8 mouse cellular contexts compared by ENCODE assay signal in the genomic region with DNA sequence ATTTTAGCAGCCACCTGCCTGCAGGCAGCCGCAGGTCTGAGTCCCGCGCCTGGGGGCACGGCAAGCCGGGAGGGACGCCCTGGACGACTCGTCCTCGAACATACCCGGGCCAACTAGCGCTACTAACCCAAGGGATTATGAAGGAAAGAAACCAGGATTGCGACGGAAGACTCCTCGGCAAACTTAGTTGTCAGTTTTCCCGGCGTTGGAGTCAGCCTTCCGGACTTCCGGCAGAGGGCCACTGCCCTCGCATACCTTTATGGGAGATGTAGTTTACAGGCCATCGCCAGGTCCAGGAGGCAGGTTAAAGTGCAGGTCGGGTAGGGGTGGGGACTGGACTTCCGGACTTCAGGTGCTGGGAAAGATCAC. TPM values are rescaled to one million over a fixed set of nuclear protein-coding genes. Genes with fewer than 3 reads are reported as not detected.
DNase-seq lines count a peak whose midpoint lies in the region; ATAC-seq lines count a peak whose summit lies in the region.

A gene (minus strand): TSS at position 282 of the 369 bp plus-strand sequence.

- peak; percentile 55 to 57 for DNase-seq in adrenal gland, adult 18-20 months (ENCODE audit: low spot score in 2 of 2)
- peak; percentile 79 for DNase-seq in embryo, embryonic 10.5 days (ENCODE audit: low spot score)
- peak; percentile 47 for DNase-seq in gastrocnemius, postnatal 10 days
- DNase-seq in left cerebral cortex, adult 8-10 months (ENCODE audit: low spot score in 2 of 2), result peak; percentile 22 to 37
- DNase-seq in right cerebral cortex, postnatal 14 days, result peak; percentile 40
- DNase-seq in urinary bladder, postnatal 4 days (ENCODE audit: low spot score in 2 of 2), result peak; percentile 33 to 62

- peak; percentile 41 for ATAC-seq in inflammation-experienced regulatory T-cells, adult 6 months

- no peaks in the 10 kb centered on the region for H3K79me2 ChIP-seq in macrophage (ENCODE audit: inconsistent target)

- 2% methylated on average over 22 of the region's 22 CpGs for WGBS in macrophage (ENCODE audit: missing documents)

- peak within 1 kb of the TSS; percentile 35 for H3K4me3 ChIP-seq in macrophage (ENCODE audit: inconsistent target)

- H3K27ac ChIP-seq in macrophage, result no peak within 1 kb of the TSS

- H3K36me3 ChIP-seq in macrophage (ENCODE audit: inconsistent target), result no peaks in the 10 kb centered on the region

RNA-seq across cellular contexts. Expression of the gene that starts here (rescaled TPM):
- 10 to 100 TPM; 47.2 to 49.0 TPM for total RNA-seq in adrenal gland, adult 18-20 months (2021)
- 1 to 10 TPM; 4.4 to 5.9 TPM for total RNA-seq in gastrocnemius, postnatal 10 days (2021)
- under 1 TPM in 1 of 3 experiments, not detected in 2; 0.28 TPM for polyA plus RNA-seq in inflammation-experienced regulatory T-cells, adult 6 months (2017; shearing (Covaris generic))
- 10 to 100 TPM in 3 of 4 experiments, 1 to 10 TPM in 1; 9.1 to 13.9 (median 10.9) TPM for total RNA-seq in left cerebral cortex, adult 8-10 months (2022)
- 1 to 10 TPM in 10 of 26 experiments, under 1 TPM in 8, not detected in 8; 0.26 to 3.4 (median 1.2) TPM for total RNA-seq in macrophage (2018; cell fraction: chromatin; rRNA removed)
- total RNA-seq in macrophage (2018; cell fraction: cytosol; rRNA removed), result 1 to 10 TPM in 3 of 26 experiments, under 1 TPM in 23; 0.29 to 1.1 (median 0.61) TPM
- total RNA-seq in macrophage (2018; cell fraction: nucleus; rRNA removed), result 1 to 10 TPM in 11 of 26 experiments, under 1 TPM in 13, not detected in 2; 0.24 to 3.3 (median 0.85) TPM
- 0.62 to 1.0 TPM (median 0.93 TPM) in 3 replicates for polyA plus RNA-seq in macrophage (2018)

Comparison
In these comparisons a context has a peak if more than half of its experiments do, and no peak if none do; other contexts are left out.
1. Peak in ATAC-seq in inflammation-experienced regulatory T-cells, adult 6 months; RNA of the gene not detected or under 1 TPM.